Mouse (Mus musculus): ENCODE data around the gene Rplp2. TPM values are rescaled to one million over a fixed set of nuclear protein-coding genes. Genes with fewer than 3 reads are reported as not detected.
"Not testable (repeated sequence)": the region's sequence is repeated elsewhere in the genome, so short reads cannot be mapped to it uniquely, and the experiment has no call there.

Gene Rplp2
- polyA plus RNA-seq, 1 experiment from 2014 or later = 1,415 TPM

- peak; percentile 81 for TF ChIP-seq CTCF (IDR thresholded peaks at IDR 0.05; ENCODE audit: low read depth)
- DNase-seq (peak; percentile 77), ATAC-seq (ENCODE audit: insufficient read depth) (no peak)
- Histone ChIP-seq H3K36me3 (ENCODE audit: insufficient read depth) (peaks cover 29% of the 10 kb centered on the region), H3K27ac (ENCODE audit: low read depth) (no peak overlapping the region), H3K9me3 (ENCODE audit: low read depth, low read length) (no peaks in the 10 kb centered on the region), H3K4me1 (ENCODE audit: insufficient read depth) (peaks cover 19% of the 10 kb centered on the region), H3K9ac (no peak overlapping the region), H3K4me2 (no peak overlapping the region), H3K27me3 (ENCODE audit: insufficient read depth, low read length) (no peaks in the 10 kb centered on the region), H3K4me3 (ENCODE audit: low read depth, low read length) (no peak overlapping the region)
- 22% methylated on average over 6 of the region's 6 CpGs for WGBS
Measured at GRCm38 (mm10) chr7:141440613-141441012, 6.6 kb upstream of the Rplp2 start.

- no peak overlapping the region; the same call in 1 of the 2 replicates for H3K4me2 ChIP-seq
- no peak overlapping the region for H3K27ac ChIP-seq (ENCODE audit: low read depth)
- H3K4me3 ChIP-seq (ENCODE audit: low read depth, low read length) = no peak overlapping the region
- peak overlapping the region; percentile 13; the same call in 1 of the 2 replicates for H3K9ac ChIP-seq
- H3K36me3 ChIP-seq (ENCODE audit: insufficient read depth) = peaks cover 29% of the 10 kb centered on the region
- TF ChIP-seq CTCF (IDR thresholded peaks at IDR 0.05; ENCODE audit: low read depth) = no peak
- WGBS = 88% methylated on average over 9 of the region's 9 CpGs
- no peak for DNase-seq
- peaks cover 17% of the 10 kb centered on the region for H3K4me1 ChIP-seq (ENCODE audit: insufficient read depth)
- H3K9me3 ChIP-seq (ENCODE audit: low read depth, low read length) = no peaks in the 10 kb centered on the region
- no peak for ATAC-seq (ENCODE audit: insufficient read depth)
- H3K27me3 ChIP-seq (ENCODE audit: insufficient read depth, low read length) = no peaks in the 10 kb centered on the region
Measured at GRCm38 (mm10) chr7:141441460-141441859, 5.7 kb upstream of the Rplp2 start.

DNA sequence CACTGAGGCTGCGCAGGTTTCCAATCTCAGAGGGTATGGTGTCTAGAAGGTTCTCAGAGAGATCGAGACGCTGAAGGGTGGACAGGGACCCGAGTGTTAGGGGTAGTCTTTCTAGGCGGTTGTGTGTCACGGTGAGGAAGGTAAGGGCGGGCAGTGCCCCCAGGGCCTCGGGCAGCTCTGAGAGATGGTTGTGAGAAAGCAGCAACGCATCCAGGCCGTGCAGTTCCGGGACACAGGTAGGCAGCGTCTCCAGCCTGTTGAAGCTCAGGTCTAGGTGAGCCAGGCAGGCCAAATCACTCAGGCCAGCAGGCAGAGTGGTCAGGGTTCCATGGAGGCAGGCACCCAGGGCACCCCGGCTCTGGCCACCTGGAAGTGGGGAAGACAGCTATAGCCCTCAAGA lies 5.0 kb upstream of the Rplp2 start:
- Histone ChIP-seq H3K4me2 (peak overlapping the region; percentile 90), H3K9ac (peak overlapping the region; percentile 65), H3K9me3 (ENCODE audit: low read depth, low read length) (no peaks in the 10 kb centered on the region), H3K27me3 (ENCODE audit: insufficient read depth, low read length) (no peaks in the 10 kb centered on the region), H3K4me1 (ENCODE audit: insufficient read depth) (peaks cover 15% of the 10 kb centered on the region), H3K36me3 (ENCODE audit: insufficient read depth) (peaks cover 29% of the 10 kb centered on the region), H3K27ac (ENCODE audit: low read depth) (no peak overlapping the region), H3K4me3 (ENCODE audit: low read depth, low read length) (peak overlapping the region; percentile 55)
- ATAC-seq (ENCODE audit: insufficient read depth) = no peak
- WGBS = 92% methylated on average over 13 of the region's 13 CpGs
- no peak for DNase-seq
- no peak for TF ChIP-seq CTCF (IDR thresholded peaks at IDR 0.05; ENCODE audit: low read depth)

DNA sequence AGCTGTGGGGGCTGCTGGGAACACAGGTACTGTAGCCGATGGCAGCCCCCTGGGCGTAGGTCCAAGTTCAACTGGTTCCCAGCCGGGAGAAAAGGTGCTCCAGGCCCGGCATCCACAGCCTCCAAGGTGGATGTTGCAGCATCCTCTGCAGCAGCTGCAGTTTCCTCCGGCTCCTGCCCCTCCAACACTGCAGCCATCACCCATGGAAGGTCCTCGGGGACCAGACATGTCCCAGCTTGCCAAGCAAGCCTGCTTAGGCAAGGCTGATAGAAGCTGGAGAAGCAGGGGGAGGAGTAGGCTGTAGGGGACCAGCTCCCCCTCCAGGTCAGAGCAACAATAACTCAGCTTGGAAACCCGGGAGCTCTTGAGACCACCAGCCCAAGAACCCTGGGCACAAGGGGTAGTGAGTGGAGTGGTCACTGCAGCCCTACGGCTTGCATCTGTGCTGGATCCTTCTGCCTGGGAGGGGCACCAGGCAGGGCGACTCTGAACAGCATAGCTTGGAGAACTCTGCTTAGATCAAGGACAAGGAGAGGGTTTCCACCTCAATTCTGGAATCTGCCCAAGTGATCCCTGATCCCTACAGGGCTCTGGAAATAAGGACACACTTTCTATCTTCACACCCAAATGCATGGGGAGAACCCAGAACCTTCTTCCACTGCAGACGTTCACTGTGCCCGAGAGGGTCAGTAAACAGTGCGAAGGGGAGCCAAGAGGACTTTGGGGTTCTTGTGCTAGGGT lies 3.9 kb upstream of the Rplp2 start:
- no peaks in the 10 kb centered on the region for H3K27me3 ChIP-seq (ENCODE audit: insufficient read depth, low read length)
- peak; percentile 4; the same call in 1 of the 2 replicates for ATAC-seq (ENCODE audit: insufficient read depth)
- peak overlapping the region; percentile 62 for H3K27ac ChIP-seq (ENCODE audit: low read depth)
- peak; percentile 64 for TF ChIP-seq CTCF (IDR thresholded peaks at IDR 0.05; ENCODE audit: low read depth)
- H3K4me2 ChIP-seq = peak overlapping the region; percentile 90
- H3K9me3 ChIP-seq (ENCODE audit: low read depth, low read length) = no peaks in the 10 kb centered on the region
- DNase-seq = peak; percentile 71
- peaks cover 16% of the 10 kb centered on the region for H3K4me1 ChIP-seq (ENCODE audit: insufficient read depth)
- WGBS = 11% methylated on average over 12 of the region's 12 CpGs
- H3K4me3 ChIP-seq (ENCODE audit: low read depth, low read length) = peak overlapping the region; percentile 55
- H3K36me3 ChIP-seq (ENCODE audit: insufficient read depth) = peaks cover 30% of the 10 kb centered on the region
- peak overlapping the region; percentile 65 for H3K9ac ChIP-seq

DNA sequence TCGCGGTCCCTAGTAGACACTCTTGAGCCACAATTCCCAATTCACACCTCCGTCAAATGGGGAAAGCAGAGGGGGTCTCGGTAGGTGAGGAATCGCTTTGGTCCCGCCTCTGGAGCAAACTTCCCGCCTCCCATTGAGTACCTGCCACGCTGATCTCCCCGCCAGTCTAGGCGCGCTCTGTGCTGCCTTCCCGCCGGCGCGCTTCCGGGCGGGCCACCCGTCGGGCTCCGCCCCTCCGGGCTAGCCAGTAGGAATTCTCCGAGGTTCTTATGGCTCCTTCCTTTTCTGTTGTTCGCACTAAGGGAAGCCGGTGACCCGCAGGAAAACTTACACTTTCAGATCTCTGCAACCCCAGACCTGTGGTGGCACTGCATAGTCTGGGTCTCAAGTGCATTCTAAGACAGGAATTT lies 3.3 kb upstream of the Rplp2 start, which contains the start of gene Pidd1:
Pidd1 (minus strand) TSS at position 198 of the 410 bp plus-strand sequence.
- under 1% methylated on average over 25 of the region's 25 CpGs for WGBS
- Histone ChIP-seq H3K4me2 (peak within 1 kb of the TSS; percentile 90), H3K4me1 (ENCODE audit: insufficient read depth) (peaks cover 22% of the 10 kb centered on the region), H3K9ac (peak within 1 kb of the TSS; percentile 65), H3K9me3 (ENCODE audit: low read depth, low read length) (no peaks in the 10 kb centered on the region), H3K27me3 (ENCODE audit: insufficient read depth, low read length) (no peaks in the 10 kb centered on the region), H3K27ac (ENCODE audit: low read depth) (peak within 1 kb of the TSS; percentile 62), H3K36me3 (ENCODE audit: insufficient read depth) (peaks cover 30% of the 10 kb centered on the region), H3K4me3 (ENCODE audit: low read depth, low read length) (peak within 1 kb of the TSS; percentile 55)
- peak; percentile 92 for DNase-seq
- peak; percentile 57 for ATAC-seq (ENCODE audit: insufficient read depth)
- TF ChIP-seq CTCF (IDR thresholded peaks at IDR 0.05; ENCODE audit: low read depth) = no peak

DNA sequence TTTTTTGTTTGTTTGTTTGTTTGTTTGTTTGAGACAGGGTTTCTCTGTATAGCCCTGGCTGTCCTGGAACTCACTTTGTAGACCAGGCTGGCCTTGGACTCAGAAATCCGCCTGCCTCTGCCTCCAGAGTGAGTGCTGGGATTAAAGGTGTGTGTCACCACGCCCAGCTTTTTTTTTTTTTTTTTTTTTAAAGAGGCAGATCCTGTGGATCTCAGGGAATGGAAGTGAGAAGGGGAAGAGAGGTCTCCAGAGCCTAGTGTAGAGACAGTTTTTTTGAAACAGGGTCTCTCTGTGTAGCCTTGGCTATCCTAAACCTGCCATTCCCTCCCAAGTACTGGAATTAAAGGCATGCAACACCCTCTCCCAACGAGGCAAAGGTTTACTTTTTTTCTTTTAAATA lies 796 bp upstream of the Rplp2 start:
- not testable (repeated sequence) for H3K4me3 ChIP-seq (ENCODE audit: low read depth, low read length); H3K9ac ChIP-seq; H3K27ac ChIP-seq (ENCODE audit: low read depth); DNase-seq; H3K27me3 ChIP-seq (ENCODE audit: insufficient read depth, low read length); ATAC-seq (ENCODE audit: insufficient read depth); H3K9me3 ChIP-seq (ENCODE audit: low read depth, low read length)
- Histone ChIP-seq H3K4me1 (ENCODE audit: insufficient read depth) (peaks cover 22% of the 10 kb centered on the region), H3K4me2 (peak overlapping the region; percentile 90), H3K36me3 (ENCODE audit: insufficient read depth) (peaks cover 33% of the 10 kb centered on the region)
- WGBS = 75% methylated on average over 3 of the region's 3 CpGs

- H3K4me1 ChIP-seq (ENCODE audit: insufficient read depth) = peaks cover 16% of the 10 kb centered on the region
- ATAC-seq (ENCODE audit: insufficient read depth) = no peak
- no peak for TF ChIP-seq CTCF (IDR thresholded peaks at IDR 0.05; ENCODE audit: low read depth)
Measured at GRCm38 (mm10) chr7:141451928-141452327, 4.8 kb downstream of the Rplp2 start.

More at GRCm38 (mm10) chr7:141451928-141452327, 4.8 kb downstream of the Rplp2 start:
- Histone ChIP-seq H3K27me3 (ENCODE audit: insufficient read depth, low read length) (peaks cover 2% of the 10 kb centered on the region; the same call in 1 of the 2 replicates), H3K27ac (ENCODE audit: low read depth) (no peak overlapping the region), H3K4me3 (ENCODE audit: low read depth, low read length) (no peak overlapping the region), H3K36me3 (ENCODE audit: insufficient read depth) (peaks cover 43% of the 10 kb centered on the region), H3K9ac (no peak overlapping the region), H3K9me3 (ENCODE audit: low read depth, low read length) (no peaks in the 10 kb centered on the region), H3K4me2 (no peak overlapping the region)
- DNase-seq = no peak
